Mouse (Mus musculus) heart, embryonic 12.5 days (tissue): ENCODE measurements around the gene Tomm5. TPM values are rescaled to one million over a fixed set of nuclear protein-coding genes. Genes with fewer than 3 reads are reported as not detected.

Experiments
- ATAC-seq: fragments of 200-750 bp; cut with Nextera tagmentation; 2 replicates; pipeline ENCODE4 v1.8.0; 2017; ENCODE audit warnings: moderate TSS enrichment, moderate library complexity; ENCODE audit not compliant: insufficient number of reproducible peaks, low FRiP score
- H3K27ac ChIP-seq: fragments of 300-500 bp; sonication (generic); 2 replicates; pipeline ENCODE4 v1.5.1; 2016; ENCODE audit warnings: mild to moderate bottlenecking, moderate library complexity; ENCODE audit not compliant: poor library complexity, severe bottlenecking
- H3K27me3 ChIP-seq: fragments of 300-500 bp; sonication (generic); replicated peaks from 2 replicates; pipeline ENCODE4 v1.6.1; 2016; ENCODE audit warnings: mild to moderate bottlenecking, moderate library complexity
- H3K36me3 ChIP-seq: fragments of 300-500 bp; sonication (generic); 2 replicates; pipeline ENCODE4 v1.6.1; 2016; ENCODE audit warnings: mild to moderate bottlenecking, moderate library complexity
- H3K4me1 ChIP-seq: fragments of 300-500 bp; sonication (generic); replicated peaks from 2 replicates; pipeline ENCODE4 v1.6.1; 2016; ENCODE audit warnings: mild to moderate bottlenecking
- H3K4me2 ChIP-seq: fragments of 300-500 bp; sonication (generic); 2 replicates; pipeline ENCODE4 v1.6.1; 2016; ENCODE audit warnings: mild to moderate bottlenecking, moderate library complexity
- H3K4me3 ChIP-seq: fragments of 300-500 bp; sonication (generic); 2 replicates; pipeline ENCODE4 v1.5.1; 2016; ENCODE audit warnings: mild to moderate bottlenecking
- H3K9ac ChIP-seq: fragments of 300-500 bp; sonication (generic); 2 replicates; pipeline ENCODE4 v1.6.1; 2016; ENCODE audit warnings: mild to moderate bottlenecking, moderate library complexity
- H3K9me3 ChIP-seq: fragments of 300-500 bp; sonication (generic); replicated peaks from 2 replicates; pipeline ENCODE4 v1.6.1; 2016; ENCODE audit warnings: mild to moderate bottlenecking, moderate library complexity
- WGBS: fragments of 180-500 bp; shearing (Covaris S2); methylation state at CpG from one replicate; pipeline ENCODE4 v1.1.7; 2016; 5-methylcytosine and 5-hydroxymethylcytosine counted together
- polyA plus RNA-seq: library from polyadenylated mRNA; unstranded; fragments of >200 nt; fragmentation: Nextera tagmentation; extraction: Ambion mirVana; gene quantifications from 2 replicates; pipeline ENCODE4 v1.2.1, GENCODE M21; 2016

The Tomm5 gene
- 207 and 213 TPM in 2 replicates for polyA plus RNA-seq

- H3K36me3 ChIP-seq, result peaks cover 29% of the 10 kb centered on the region
- H3K27ac ChIP-seq, result peak within 1 kb of the TSS; percentile 62
- peak within 1 kb of the TSS; percentile 93 for H3K9ac ChIP-seq
- ATAC-seq, result peak; percentile 91
- no peaks in the 10 kb centered on the region for H3K9me3 ChIP-seq
- peak within 1 kb of the TSS; percentile 89 for H3K4me2 ChIP-seq
- no peaks in the 10 kb centered on the region for H3K27me3 ChIP-seq
- WGBS, result under 1% methylated on average over 39 of the region's 39 CpGs
- peak within 1 kb of the TSS; percentile 90 for H3K4me3 ChIP-seq
- H3K4me1 ChIP-seq, result peaks cover 11% of the 10 kb centered on the region
Measured at GRCm38 (mm10) chr4:45107601-45108277, at the start of gene Tomm5. Gene Tomm5 (minus strand): TSS chr4:45108114.

GRCm38 (mm10) chr4:45156433-45156832 is 48.5 kb upstream of the Tomm5 start:
- Histone ChIP-seq H3K9ac (no peak overlapping the region), H3K27ac (no peak overlapping the region), H3K9me3 (no peaks in the 10 kb centered on the region), H3K36me3 (no peaks in the 10 kb centered on the region), H3K4me1 (peaks cover 11% of the 10 kb centered on the region), H3K4me3 (no peak overlapping the region), H3K4me2 (no peak overlapping the region), H3K27me3 (no peaks in the 10 kb centered on the region)
- ATAC-seq, result no peak
- WGBS, result 72% methylated on average over 3 of the region's 3 CpGs

GRCm38 (mm10) chr4:45143005-45143404 is 35.1 kb upstream of the Tomm5 start:
- no peak for ATAC-seq
- no peak overlapping the region for H3K9ac ChIP-seq
- H3K27me3 ChIP-seq, result peaks cover 5% of the 10 kb centered on the region; the same call in 1 of the 2 replicates
- no peak overlapping the region for H3K27ac ChIP-seq
- H3K4me1 ChIP-seq, result peaks cover 10% of the 10 kb centered on the region
- WGBS, result 48% methylated on average over 8 of the region's 8 CpGs
- H3K4me3 ChIP-seq, result no peak overlapping the region
- no peak overlapping the region for H3K4me2 ChIP-seq
- H3K36me3 ChIP-seq, result no peaks in the 10 kb centered on the region
- H3K9me3 ChIP-seq, result no peaks in the 10 kb centered on the region

GRCm38 (mm10) chr4:45142411-45142810 is 34.5 kb upstream of the Tomm5 start:
- Histone ChIP-seq H3K27ac (no peak overlapping the region), H3K9ac (no peak overlapping the region), H3K27me3 (peaks cover 5% of the 10 kb centered on the region; the same call in 1 of the 2 replicates), H3K4me1 (peaks cover 10% of the 10 kb centered on the region), H3K9me3 (no peaks in the 10 kb centered on the region), H3K4me3 (no peak overlapping the region), H3K4me2 (peak overlapping the region; percentile 25), H3K36me3 (no peaks in the 10 kb centered on the region)
- ATAC-seq, result no peak
- WGBS, result 34% methylated on average over 11 of the region's 11 CpGs

GRCm38 (mm10) chr4:45141835-45142234 is 33.9 kb upstream of the Tomm5 start:
- 60% methylated on average over 5 of the region's 5 CpGs for WGBS

GRCm38 (mm10) chr4:45137636-45138035 is 29.7 kb upstream of the Tomm5 start:
- WGBS, result 34% methylated on average over 4 of the region's 4 CpGs
- no peak for ATAC-seq

More at GRCm38 (mm10) chr4:45141835-45142234, 33.9 kb upstream of the Tomm5 start:
- Histone ChIP-seq H3K4me2 (no peak overlapping the region), H3K27ac (no peak overlapping the region), H3K9me3 (no peaks in the 10 kb centered on the region), H3K9ac (no peak overlapping the region), H3K36me3 (no peaks in the 10 kb centered on the region), H3K27me3 (peaks cover 5% of the 10 kb centered on the region; the same call in 1 of the 2 replicates), H3K4me3 (no peak overlapping the region), H3K4me1 (peaks cover 10% of the 10 kb centered on the region)
- no peak for ATAC-seq

GRCm38 (mm10) chr4:45134471-45134870 is 26.6 kb upstream of the Tomm5 start:
- H3K4me2 ChIP-seq, result no peak overlapping the region
- H3K27me3 ChIP-seq, result peaks cover 1% of the 10 kb centered on the region; the same call in 1 of the 2 replicates
- no peaks in the 10 kb centered on the region for H3K36me3 ChIP-seq
- H3K27ac ChIP-seq, result no peak overlapping the region
- peaks cover 16% of the 10 kb centered on the region for H3K4me1 ChIP-seq
- WGBS, result 73% methylated on average over 8 of the region's 8 CpGs
- no peak overlapping the region for H3K4me3 ChIP-seq
- H3K9ac ChIP-seq, result no peak overlapping the region
- H3K9me3 ChIP-seq, result no peaks in the 10 kb centered on the region
- ATAC-seq, result no peak

More at GRCm38 (mm10) chr4:45137636-45138035, 29.7 kb upstream of the Tomm5 start:
- H3K9me3 ChIP-seq, result no peaks in the 10 kb centered on the region
- no peaks in the 10 kb centered on the region for H3K36me3 ChIP-seq
- H3K4me3 ChIP-seq, result no peak overlapping the region
- peaks cover 5% of the 10 kb centered on the region; the same call in 1 of the 2 replicates for H3K27me3 ChIP-seq
- no peak overlapping the region for H3K27ac ChIP-seq
- no peak overlapping the region for H3K9ac ChIP-seq
- peaks cover 9% of the 10 kb centered on the region; the same call in 1 of the 2 replicates for H3K4me1 ChIP-seq
- no peak overlapping the region for H3K4me2 ChIP-seq

GRCm38 (mm10) chr4:45131021-45131420 is 23.1 kb upstream of the Tomm5 start:
- Histone ChIP-seq H3K27me3 (no peaks in the 10 kb centered on the region), H3K9me3 (no peaks in the 10 kb centered on the region), H3K4me3 (no peak overlapping the region), H3K4me2 (no peak overlapping the region), H3K4me1 (peaks cover 16% of the 10 kb centered on the region), H3K27ac (no peak overlapping the region), H3K9ac (no peak overlapping the region), H3K36me3 (no peaks in the 10 kb centered on the region)
- ATAC-seq, result no peak
- 62% methylated on average over 4 of the region's 4 CpGs for WGBS

GRCm38 (mm10) chr4:45121311-45121710 is 13.4 kb upstream of the Tomm5 start:
- Histone ChIP-seq H3K27ac (no peak overlapping the region), H3K9me3 (peaks cover 6% of the 10 kb centered on the region; the same call in 1 of the 2 replicates), H3K4me2 (no peak overlapping the region), H3K36me3 (no peaks in the 10 kb centered on the region), H3K9ac (no peak overlapping the region), H3K27me3 (no peaks in the 10 kb centered on the region), H3K4me3 (no peak overlapping the region), H3K4me1 (no peaks in the 10 kb centered on the region)
- no peak for ATAC-seq
- WGBS, result 81% methylated on average over 11 of the region's 11 CpGs

GRCm38 (mm10) chr4:45108456-45109110 is 669 bp upstream of the Tomm5 start:
- Histone ChIP-seq H3K9me3 (no peaks in the 10 kb centered on the region), H3K4me2 (peak overlapping the region; percentile 89), H3K4me1 (peaks cover 11% of the 10 kb centered on the region), H3K9ac (no peak overlapping the region), H3K27ac (no peak overlapping the region), H3K4me3 (no peak overlapping the region), H3K27me3 (no peaks in the 10 kb centered on the region), H3K36me3 (peaks cover 22% of the 10 kb centered on the region)
- 65% methylated on average over 8 of the region's 8 CpGs for WGBS
- no peak for ATAC-seq

GRCm38 (mm10) chr4:45107066-45107465 is 848 bp downstream of the Tomm5 start:
- Histone ChIP-seq H3K4me3 (peak overlapping the region; percentile 90), H3K4me2 (peak overlapping the region; percentile 89), H3K27ac (no peak overlapping the region), H3K27me3 (no peaks in the 10 kb centered on the region), H3K9ac (peak overlapping the region; percentile 93), H3K9me3 (no peaks in the 10 kb centered on the region), H3K4me1 (peaks cover 11% of the 10 kb centered on the region), H3K36me3 (peaks cover 35% of the 10 kb centered on the region)
- ATAC-seq, result no peak
- 5% methylated on average over 4 of the region's 4 CpGs for WGBS
